Mouse (Mus musculus) cerebellum, adult 9-10 months (tissue): Measurements from ENCODE around the gene Ovgp1.
A peak's percentile ranks its signal among the peaks of the same experiment; 100 is the strongest.
"Not testable (repeated sequence)": the region's sequence is repeated elsewhere in the genome, so short reads cannot be mapped to it uniquely, and the experiment has no call there.

Source experiments
- DNase-seq: peaks from one replicate; pipeline ENCODE4 v3.0.0; 2022

The Ovgp1 gene

GRCm38 (mm10) chr3:106000707-106001375, 27.3 kb downstream of the Ovgp1 start:
- DNase-seq: no peak

GRCm38 (mm10) chr3:106001416-106002370, 28.2 kb downstream of the Ovgp1 start:
- peak; percentile 21 for DNase-seq

DNA sequence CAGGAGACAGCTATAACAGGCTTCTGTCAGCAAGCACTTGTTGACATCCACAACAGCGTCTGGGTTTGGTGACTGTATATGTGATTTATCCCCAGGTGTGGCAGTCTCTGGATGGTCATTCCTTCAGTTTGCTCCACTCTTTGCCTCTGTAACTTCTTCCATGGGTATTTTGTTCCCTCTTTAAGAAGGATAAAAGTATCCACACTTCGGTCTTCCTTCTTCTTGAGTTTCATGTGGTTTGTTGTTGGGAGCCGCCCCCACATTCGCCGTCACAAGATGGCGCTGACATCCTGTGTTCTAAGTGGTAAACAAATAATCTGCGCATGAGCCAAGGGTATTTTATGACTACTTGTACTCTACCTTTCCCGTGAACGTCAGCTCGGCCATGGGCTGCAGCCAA, 29.8 kb downstream of the Ovgp1 start:
- DNase-seq: not testable (repeated sequence)

DNA sequence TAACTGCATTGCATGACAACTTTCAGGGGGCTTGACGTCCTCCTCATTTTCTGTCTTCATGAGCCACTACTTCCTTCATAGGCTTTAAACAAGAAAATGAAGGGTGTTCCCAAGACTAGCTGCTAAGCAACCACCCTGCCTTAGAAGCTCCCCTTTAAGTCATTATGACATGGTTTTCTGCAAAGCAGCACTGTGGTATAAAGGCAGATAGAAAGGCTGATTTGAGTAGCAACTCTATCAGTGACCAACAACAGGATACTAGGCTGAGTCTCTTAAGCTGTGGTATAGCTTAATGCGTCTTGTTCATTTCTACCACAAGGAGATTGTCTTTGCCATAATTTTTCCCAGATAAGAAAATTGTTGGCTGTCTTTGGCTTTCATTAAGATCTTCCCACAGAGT, 41.0 kb downstream of the Ovgp1 start, which contains the start of gene Pifo:
Gene Pifo (minus strand): TSS at position 101 of the 400 bp plus-strand sequence.
- no peak for DNase-seq

GRCm38 (mm10) chr3:106021840-106022239, 48.3 kb downstream of the Ovgp1 start:
- peak; percentile 59 for DNase-seq

- no peak for DNase-seq
Measured at GRCm38 (mm10) chr3:106024135-106024534, 50.6 kb downstream of the Ovgp1 start.

GRCm38 (mm10) chr3:106032781-106033180, 59.3 kb downstream of the Ovgp1 start, which contains the start of gene Chil5:
Gene Chil5 (minus strand): TSS chr3:106032814.
- peak; percentile 85 for DNase-seq
